Mouse (Mus musculus) liver, embryonic 14.5 days (tissue): ENCODE measurements around the gene Spats2.

Experiments
- CTCF ChIP-seq: IDR thresholded peaks from 2 replicates; pipeline ENCODE4 v1.5.1; 2016; ENCODE audit warnings: antibody characterized with exemption, low read depth, control low read depth
- EP300 ChIP-seq: IDR thresholded peaks from 2 replicates; pipeline ENCODE4 v1.6.1; 2016; ENCODE audit warnings: antibody characterized with exemption, low read depth

DNA sequence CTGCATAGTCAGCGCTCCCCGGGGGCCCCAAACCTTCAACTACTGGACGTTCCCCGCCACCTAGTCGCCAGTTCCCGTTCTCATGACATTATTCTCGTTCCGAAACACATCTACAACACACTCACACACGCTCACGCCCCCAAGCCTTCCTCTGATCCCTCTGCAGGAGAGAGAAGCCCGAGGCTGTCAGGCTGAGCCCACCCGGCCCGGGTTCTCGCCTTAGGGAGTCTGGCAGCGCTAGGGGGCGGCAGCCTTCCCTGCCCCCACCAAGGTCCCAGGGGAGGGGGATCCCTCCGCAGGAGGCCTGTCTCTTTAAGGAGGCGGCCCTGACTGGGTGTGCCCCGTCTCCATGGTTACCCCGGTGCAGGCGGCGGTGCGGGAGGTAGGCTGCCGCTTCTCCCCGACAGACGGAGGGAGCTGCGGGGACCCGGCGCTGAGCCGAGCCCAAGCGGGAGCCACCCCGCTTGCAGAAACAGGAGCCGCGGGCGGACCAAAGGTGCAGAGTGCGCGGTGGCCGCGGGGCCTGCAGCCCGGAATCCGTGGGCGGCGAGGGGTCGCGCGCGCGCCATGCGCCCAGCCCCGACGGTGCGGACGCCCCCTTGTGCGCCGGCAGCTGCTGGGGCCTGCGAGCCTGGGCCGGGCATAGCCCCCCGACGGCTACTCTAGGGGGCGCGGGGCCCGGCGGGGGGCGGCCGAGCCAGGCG is 98.6 kb downstream of the Spats2 start, which contains the start of gene Kcnh3:
- TF ChIP-seq CTCF: no peak
- TF ChIP-seq EP300: no peak
